Mouse (Mus musculus) heart, adult 2 months (tissue): ENCODE measurements at regions not wholly inside any gene's neighbourhood (a gene's known extent, or its start where the extent isn't known, plus 50 kb on each side); places are given as distances from the start of the nearest gene placed in this dataset.

Experiments used
- DNase-seq, 2 experiments: peaks; one replicate each; pipeline ENCODE4 v3.0.0; 2021
- H3K27ac ChIP-seq: fragments of 200-600 bp; 2 replicates; pipeline ENCODE4 v1.8.1; 2022
- H3K27me3 ChIP-seq: fragments of 200-500 bp; 2 replicates; pipeline ENCODE4 v1.6.1; 2012; ENCODE audit warnings: mild to moderate bottlenecking, low read length, inconsistent platforms, mixed read lengths; ENCODE audit not compliant: control insufficient read depth, insufficient read depth
- H3K36me3 ChIP-seq: fragments of 200-500 bp; 2 replicates; pipeline ENCODE4 v1.6.1; 2012; ENCODE audit warnings: low read length, inconsistent platforms; ENCODE audit not compliant: control insufficient read depth, insufficient read depth
- H3K4me1 ChIP-seq: fragments of 200-500 bp; 2 replicates; pipeline ENCODE4 v1.6.1; 2011; ENCODE audit warnings: low read length; ENCODE audit not compliant: control insufficient read depth, insufficient read depth
- H3K4me3 ChIP-seq: fragments of 200-600 bp; 2 replicates; pipeline ENCODE4 v1.8.1; 2022
- H3K79me2 ChIP-seq: fragments of 200-500 bp; replicated peaks from 2 replicates; pipeline ENCODE4 v1.6.1; 2012; ENCODE audit warnings: mild to moderate bottlenecking, inconsistent platforms, low read length, moderate library complexity, mixed read lengths; ENCODE audit not compliant: control insufficient read depth, insufficient read depth
- H3K9ac ChIP-seq: fragments of 200-500 bp; 2 replicates; pipeline ENCODE4 v1.6.1; 2012; ENCODE audit warnings: low read depth, mild to moderate bottlenecking, control low read depth, inconsistent platforms, low read length, mixed read lengths
- CTCF ChIP-seq: fragments of 200-600 bp; IDR thresholded peaks from 2 replicates; pipeline ENCODE4 v1.8.1; 2022; ENCODE audit warnings: antibody characterized with exemption, mild to moderate bottlenecking, moderate library complexity
- EP300 ChIP-seq: fragments of 200-500 bp; IDR thresholded peaks from 2 replicates; pipeline ENCODE4 v1.6.1; 2011; ENCODE audit warnings: low read depth, low read length, control low read depth; ENCODE audit not compliant: insufficient read depth
- POLR2A ChIP-seq: fragments of 200-500 bp; IDR thresholded peaks from 2 replicates; pipeline ENCODE4 v1.6.1; 2011; ENCODE audit warnings: mild to moderate bottlenecking, low read depth, low read length, control low read depth; ENCODE audit not compliant: insufficient read depth
- WGBS: fragments of 180-500 bp; shearing (Covaris S2); methylation state at CpG from one replicate; pipeline ENCODE4 v1.1.7; 2018; 5-methylcytosine and 5-hydroxymethylcytosine counted together
- intact Hi-C: fragments of 180-260 bp; cut with DNase I; formaldehyde crosslinking; loops from one replicate; pipeline ENCODE4 v1.15.1; 2025

- no peaks in the 10 kb centered on the region for H3K36me3 ChIP-seq
- intact Hi-C loops: no loop called here
- H3K9ac ChIP-seq: no peak overlapping the region
- peak; percentile 67 for TF ChIP-seq CTCF
- no peak for TF ChIP-seq POLR2A
- no peak for TF ChIP-seq EP300
- no peaks in the 10 kb centered on the region for H3K79me2 ChIP-seq
- H3K27ac ChIP-seq: no peak overlapping the region
- H3K4me1 ChIP-seq: peaks cover 2% of the 10 kb centered on the region; the same call in 1 of the 2 replicates
- H3K27me3 ChIP-seq: no peaks in the 10 kb centered on the region
- WGBS: 35% methylated on average over 7 of the region's 7 CpGs
- no peak for DNase-seq
- H3K4me3 ChIP-seq: no peak overlapping the region
Measured at GRCm38 (mm10) chr5:91198620-91199019, 59.2 kb downstream of the Areg start.

GRCm38 (mm10) chr5:91200448-91200847 lies 61.0 kb downstream of the Areg start:
- H3K79me2 ChIP-seq: no peaks in the 10 kb centered on the region
- H3K4me1 ChIP-seq: peaks cover 2% of the 10 kb centered on the region; the same call in 1 of the 2 replicates
- H3K4me3 ChIP-seq: no peak overlapping the region
- H3K27me3 ChIP-seq: no peaks in the 10 kb centered on the region
- no peaks in the 10 kb centered on the region for H3K36me3 ChIP-seq
- H3K27ac ChIP-seq: peak overlapping the region; percentile 9; the same call in 1 of the 2 replicates
- H3K9ac ChIP-seq: no peak overlapping the region
- DNase-seq: peak in 1 of 2 experiments; percentile 53
- 13% methylated on average over 5 of the region's 5 CpGs for WGBS
- TF ChIP-seq EP300: peak; percentile 52; the same call in 1 of the 2 replicates
- TF ChIP-seq CTCF: no peak
- intact Hi-C loops: no loop called here

GRCm38 (mm10) chr5:91204225-91205005 lies 65.0 kb downstream of the Areg start:
- no peaks in the 10 kb centered on the region for H3K27me3 ChIP-seq
- TF ChIP-seq CTCF: no peak
- TF ChIP-seq EP300: no peak
- TF ChIP-seq POLR2A: no peak
- H3K79me2 ChIP-seq: no peaks in the 10 kb centered on the region
- no peak overlapping the region for H3K9ac ChIP-seq
- DNase-seq: peak in 1 of 2 experiments; percentile 8
- intact Hi-C loops: no loop called here
- no peaks in the 10 kb centered on the region for H3K36me3 ChIP-seq
- no peak overlapping the region for H3K4me3 ChIP-seq
- peaks cover 2% of the 10 kb centered on the region; the same call in 1 of the 2 replicates for H3K4me1 ChIP-seq
- H3K27ac ChIP-seq: no peak overlapping the region
- 64% methylated on average over 13 of the region's 13 CpGs for WGBS

- Histone ChIP-seq H3K36me3 (no peaks in the 10 kb centered on the region), H3K9ac (no peak overlapping the region), H3K79me2 (no peaks in the 10 kb centered on the region), H3K4me1 (peaks cover 1% of the 10 kb centered on the region; the same call in 1 of the 2 replicates), H3K27ac (no peak overlapping the region), H3K4me3 (no peak overlapping the region), H3K27me3 (no peaks in the 10 kb centered on the region)
- TF ChIP-seq EP300: no peak
- no peak for TF ChIP-seq CTCF
- 78% methylated on average over 3 of the region's 3 CpGs for WGBS
- no peak for DNase-seq
- intact Hi-C loops: no loop called here
Measured at GRCm38 (mm10) chr5:91205350-91205880, 66.0 kb downstream of the Areg start.

- DNase-seq: no peak
- no peak for TF ChIP-seq EP300
- TF ChIP-seq POLR2A: no peak
- no peak for TF ChIP-seq CTCF
- intact Hi-C loops: no loop called here
Measured at GRCm38 (mm10) chr5:91206569-91207490, 67.4 kb downstream of the Areg start.

More at GRCm38 (mm10) chr5:91206569-91207490, 67.4 kb downstream of the Areg start:
- WGBS: 62% methylated on average over 9 of the region's 9 CpGs
- Histone ChIP-seq H3K36me3 (no peaks in the 10 kb centered on the region), H3K27ac (no peak overlapping the region), H3K4me3 (no peak overlapping the region), H3K9ac (no peak overlapping the region), H3K79me2 (no peaks in the 10 kb centered on the region), H3K4me1 (no peaks in the 10 kb centered on the region), H3K27me3 (no peaks in the 10 kb centered on the region)
